Mouse (Mus musculus): ENCODE data around the gene Hltf. TPM values are rescaled to one million over a fixed set of nuclear protein-coding genes. Genes with fewer than 3 reads are reported as not detected.

Hltf gene
- polyA plus RNA-seq, 1 experiment from 2014 or later = 23.3 TPM

DNA sequence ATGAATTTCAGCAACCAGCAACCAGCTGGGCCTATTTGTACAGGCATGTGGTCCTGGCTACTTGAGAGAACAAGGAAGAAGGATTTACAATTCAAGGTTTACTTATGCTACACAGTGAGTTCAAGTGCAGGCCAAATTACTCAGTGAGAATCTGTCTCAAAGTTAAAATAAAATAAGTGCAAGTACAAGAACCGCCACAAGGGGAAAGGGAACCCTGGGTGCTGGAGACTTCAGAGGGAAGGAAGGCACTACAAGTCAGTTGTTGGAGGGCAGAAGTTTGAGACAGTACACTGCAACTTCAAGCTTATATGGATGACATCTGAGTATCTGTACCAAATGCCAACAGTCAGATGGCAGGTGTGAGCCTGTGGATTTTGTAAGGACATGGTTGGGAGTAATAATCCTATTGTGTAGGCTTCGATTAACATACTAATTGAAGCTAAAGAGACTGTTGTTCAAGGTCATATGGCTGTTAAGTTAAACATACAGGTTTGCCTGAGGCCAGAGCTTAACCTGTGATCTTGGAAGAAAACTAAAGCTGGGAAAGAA is 69.5 kb downstream of the Hltf start:
- H3K36me3 ChIP-seq (ENCODE audit: inconsistent target) = peaks cover 56% of the 10 kb centered on the region
- WGBS (ENCODE audit: missing documents) = 100% methylated on average over 2 of the region's 2 CpGs
- H3K27ac ChIP-seq = no peak overlapping the region
- H3K79me2 ChIP-seq (ENCODE audit: inconsistent target) = peaks cover 37% of the 10 kb centered on the region; the same call in 1 of the 2 replicates
- no peak overlapping the region for H3K4me3 ChIP-seq (ENCODE audit: inconsistent target)

DNA sequence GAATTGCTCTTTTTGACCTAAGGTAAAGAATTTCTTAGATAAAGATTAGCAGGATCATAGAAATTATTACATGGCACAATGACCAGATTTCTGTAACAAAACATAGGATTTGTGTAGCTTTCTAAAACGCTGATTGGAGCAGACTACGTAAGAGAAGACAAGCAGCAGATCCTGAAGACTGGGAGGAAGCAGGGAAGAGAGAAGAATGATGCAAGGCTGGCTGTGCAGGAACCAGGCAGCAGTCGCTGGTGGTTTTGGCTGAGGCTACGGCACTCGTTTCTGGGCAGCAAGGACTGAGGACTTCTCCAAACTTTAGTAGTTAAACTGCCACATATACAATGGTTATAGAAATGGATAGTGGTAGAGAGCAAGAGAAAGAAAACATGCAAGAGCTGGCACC is 71.9 kb downstream of the Hltf start:
- WGBS (ENCODE audit: missing documents) = 17% methylated on average over 5 of the region's 5 CpGs
- Histone ChIP-seq H3K36me3 (ENCODE audit: inconsistent target) (peaks cover 38% of the 10 kb centered on the region), H3K4me3 (ENCODE audit: inconsistent target) (no peak overlapping the region), H3K79me2 (ENCODE audit: inconsistent target) (peaks cover 46% of the 10 kb centered on the region; the same call in 1 of the 2 replicates), H3K27ac (peak overlapping the region; percentile 97)

DNA sequence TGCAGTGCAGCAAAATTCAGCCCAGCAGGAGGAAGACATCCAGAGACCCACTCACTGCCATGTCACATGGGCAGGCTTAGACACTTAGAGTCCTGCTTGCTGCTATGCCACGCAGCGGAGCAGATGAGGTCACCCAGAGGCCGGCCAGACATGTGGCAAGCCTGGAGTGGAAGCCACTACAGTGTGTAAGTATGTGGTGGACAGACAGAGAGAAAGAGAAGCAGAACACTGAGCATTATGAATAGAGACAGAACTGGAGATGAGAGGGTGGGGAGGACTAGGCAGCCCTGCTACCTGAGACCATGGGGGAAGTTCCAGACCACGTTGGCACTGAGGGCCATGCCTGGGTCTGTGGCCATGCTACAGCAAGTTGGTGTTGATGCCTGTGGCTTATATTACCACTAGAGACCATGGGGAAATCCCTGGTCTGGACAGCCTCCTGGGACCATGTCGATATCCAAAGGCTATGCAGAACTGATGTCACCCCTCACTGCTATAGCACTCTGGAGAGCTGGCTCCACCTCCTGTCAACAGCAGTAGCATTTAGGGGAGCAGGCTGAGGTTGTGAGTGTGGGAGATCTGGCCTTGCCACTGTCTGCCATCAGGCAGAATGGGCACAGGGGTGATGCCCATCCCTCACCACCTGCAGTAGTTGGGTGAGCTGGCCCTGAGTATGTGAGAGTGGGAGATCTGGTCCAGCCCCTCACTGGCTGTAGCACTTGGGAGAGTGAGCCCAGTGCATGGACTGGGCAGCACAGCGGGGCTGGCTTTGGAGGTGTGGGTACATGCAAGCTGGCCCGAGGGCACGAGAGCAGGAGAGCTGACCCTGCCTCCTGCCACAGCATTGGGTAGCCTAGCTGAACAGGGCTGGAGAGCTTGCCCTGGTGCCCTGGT is 73.1 kb downstream of the Hltf start:
- H3K36me3 ChIP-seq (ENCODE audit: inconsistent target) = peaks cover 27% of the 10 kb centered on the region
- H3K79me2 ChIP-seq (ENCODE audit: inconsistent target) = peaks cover 44% of the 10 kb centered on the region; the same call in 1 of the 2 replicates
- 27% methylated on average over 5 of the region's 8 CpGs for whole genome bisulfite sequencing (ENCODE audit: missing documents)
- H3K27ac ChIP-seq = peak overlapping the region; percentile 97
- no peak overlapping the region for H3K4me3 ChIP-seq (ENCODE audit: inconsistent target)

DNA sequence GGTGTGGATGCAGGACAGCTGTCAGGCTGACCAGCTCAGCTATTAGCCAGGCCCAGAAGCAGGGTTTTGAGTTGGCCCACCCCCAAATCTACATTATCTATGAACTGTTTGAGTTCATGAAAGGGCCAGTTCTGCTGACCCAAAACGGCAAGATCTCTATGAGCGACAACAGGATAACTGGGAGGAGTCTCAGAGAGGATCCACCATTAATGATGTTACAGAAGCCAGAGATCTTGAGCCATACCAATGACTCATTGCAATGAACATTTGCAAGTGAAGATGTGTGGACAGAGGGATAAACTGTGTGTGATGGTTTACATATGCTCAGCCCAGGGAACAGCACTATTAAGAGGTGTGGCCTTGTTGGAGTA is 73.7 kb downstream of the Hltf start:
- peaks cover 39% of the 10 kb centered on the region; the same call in 1 of the 2 replicates for H3K79me2 ChIP-seq (ENCODE audit: inconsistent target)
- H3K27ac ChIP-seq = peak overlapping the region; percentile 97
- H3K4me3 ChIP-seq (ENCODE audit: inconsistent target) = no peak overlapping the region
- WGBS (ENCODE audit: missing documents) = 83% methylated on average over 2 of the region's 2 CpGs
- H3K36me3 ChIP-seq (ENCODE audit: inconsistent target) = peaks cover 20% of the 10 kb centered on the region

DNA sequence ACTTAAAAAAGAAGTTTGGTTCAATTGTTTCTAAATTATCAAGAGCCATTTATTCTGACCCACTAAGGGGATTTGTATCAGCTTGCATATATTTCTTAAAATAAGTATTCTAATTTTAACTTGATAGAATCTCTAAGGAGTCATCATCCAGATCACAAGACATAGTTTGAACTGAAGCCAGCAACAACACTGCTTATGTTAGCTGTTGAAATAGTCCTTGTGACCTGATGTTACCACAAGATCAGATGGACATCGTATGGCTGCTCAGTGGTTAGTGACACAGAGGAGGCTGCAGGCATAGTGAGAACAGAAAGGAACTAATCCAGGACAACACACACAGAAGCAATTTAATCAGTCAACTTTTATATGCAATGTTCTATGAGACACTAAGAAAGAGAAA is 75.1 kb downstream of the Hltf start:
- Histone ChIP-seq H3K36me3 (ENCODE audit: inconsistent target) (peaks cover 24% of the 10 kb centered on the region), H3K79me2 (ENCODE audit: inconsistent target) (peaks cover 32% of the 10 kb centered on the region; the same call in 1 of the 2 replicates), H3K4me3 (ENCODE audit: inconsistent target) (no peak overlapping the region), H3K27ac (peak overlapping the region; percentile 97)
- 43% methylated on average over 1 of the region's 1 CpGs for WGBS (ENCODE audit: missing documents)

DNA sequence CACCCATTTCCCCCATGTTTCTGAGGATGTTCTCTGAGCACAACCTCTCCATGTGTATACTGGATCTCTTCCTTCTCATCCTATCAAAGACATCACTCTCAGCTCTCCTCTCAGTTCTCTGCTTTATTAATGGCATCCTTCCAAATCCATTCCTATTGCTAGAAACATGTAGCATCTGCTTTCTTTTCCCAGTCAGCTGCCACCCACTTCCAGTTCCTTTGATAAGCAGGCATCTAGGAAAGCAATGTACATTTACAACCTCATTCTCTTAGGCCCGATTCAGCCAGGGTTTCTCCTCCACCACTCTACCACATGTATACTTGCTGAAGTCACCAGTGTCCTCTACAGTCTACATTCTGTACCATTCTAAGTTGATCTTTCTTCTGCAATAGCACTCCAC is 76.1 kb downstream of the Hltf start:
- Histone ChIP-seq H3K36me3 (ENCODE audit: inconsistent target) (peaks cover 26% of the 10 kb centered on the region; the same call in 1 of the 2 replicates), H3K4me3 (ENCODE audit: inconsistent target) (no peak overlapping the region), H3K27ac (peak overlapping the region; percentile 97), H3K79me2 (ENCODE audit: inconsistent target) (peaks cover 30% of the 10 kb centered on the region; the same call in 1 of the 2 replicates)
- 83% methylated on average over 1 of the region's 1 CpGs for WGBS (ENCODE audit: missing documents)

DNA sequence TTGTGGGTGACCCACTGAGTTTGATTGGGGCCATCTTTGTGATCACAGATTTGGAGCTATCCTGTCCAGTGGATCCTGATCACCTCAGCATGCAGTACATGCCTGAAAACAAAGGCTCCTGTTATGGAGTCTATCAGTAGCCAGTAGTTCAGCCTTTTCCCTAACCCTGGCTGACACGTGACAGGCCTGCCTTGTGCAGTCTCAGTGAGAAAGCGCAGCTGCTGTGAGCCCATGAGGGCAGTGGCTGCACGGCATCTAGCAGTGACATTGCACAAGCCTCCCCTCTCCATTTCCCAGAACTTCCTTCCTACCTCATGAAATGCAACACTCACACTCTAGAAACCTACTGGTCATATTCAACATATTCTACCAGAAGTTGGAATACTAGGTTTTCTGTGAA is 76.9 kb downstream of the Hltf start:
- no peak overlapping the region for H3K4me3 ChIP-seq (ENCODE audit: inconsistent target)
- H3K79me2 ChIP-seq (ENCODE audit: inconsistent target) = peaks cover 29% of the 10 kb centered on the region; the same call in 1 of the 2 replicates
- WGBS (ENCODE audit: missing documents) = 12% methylated on average over 3 of the region's 3 CpGs
- H3K27ac ChIP-seq = peak overlapping the region; percentile 97
- peaks cover 32% of the 10 kb centered on the region for H3K36me3 ChIP-seq (ENCODE audit: inconsistent target)

DNA sequence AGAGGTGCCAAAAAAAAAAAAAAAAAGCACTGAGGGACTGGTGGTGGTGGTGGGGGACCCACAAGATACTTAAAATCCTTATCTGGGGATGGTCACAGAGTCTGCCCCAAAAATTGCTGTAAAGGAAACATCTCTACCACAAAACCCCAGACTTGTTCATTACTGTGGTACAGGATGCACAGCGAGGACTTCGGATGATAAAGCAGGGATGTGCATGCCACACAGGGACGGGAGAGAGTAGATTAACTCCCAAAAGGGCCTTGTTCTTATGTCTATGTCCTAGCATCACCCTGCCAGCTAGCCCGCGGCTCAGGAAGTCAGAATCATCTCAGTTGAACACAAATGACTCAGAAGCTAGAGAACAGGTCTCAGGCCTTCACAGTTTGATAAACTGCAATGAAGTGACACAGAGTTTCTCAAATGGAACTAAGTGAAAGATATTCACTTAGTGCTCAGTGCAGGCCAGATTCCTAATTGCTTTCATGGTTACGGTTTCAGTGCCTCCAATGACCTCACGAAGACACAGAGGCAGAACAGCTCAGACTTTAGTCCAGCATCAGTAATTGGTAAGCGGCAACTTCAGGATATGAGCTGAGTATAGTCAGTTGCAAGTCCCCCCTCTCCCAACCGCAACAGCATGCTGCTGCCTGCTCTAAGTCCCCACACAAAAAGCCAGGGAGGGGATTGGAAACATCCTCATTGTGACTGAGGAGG is 79.4 kb downstream of the Hltf start:
- 84% methylated on average over 8 of the region's 9 CpGs for whole genome bisulfite sequencing (ENCODE audit: missing documents)
- peaks cover 53% of the 10 kb centered on the region for H3K36me3 ChIP-seq (ENCODE audit: inconsistent target)
- H3K4me3 ChIP-seq (ENCODE audit: inconsistent target) = no peak overlapping the region
- peaks cover 53% of the 10 kb centered on the region; the same call in 1 of the 2 replicates for H3K79me2 ChIP-seq (ENCODE audit: inconsistent target)
- H3K27ac ChIP-seq = no peak overlapping the region; the same call in 1 of the 2 replicates

DNA sequence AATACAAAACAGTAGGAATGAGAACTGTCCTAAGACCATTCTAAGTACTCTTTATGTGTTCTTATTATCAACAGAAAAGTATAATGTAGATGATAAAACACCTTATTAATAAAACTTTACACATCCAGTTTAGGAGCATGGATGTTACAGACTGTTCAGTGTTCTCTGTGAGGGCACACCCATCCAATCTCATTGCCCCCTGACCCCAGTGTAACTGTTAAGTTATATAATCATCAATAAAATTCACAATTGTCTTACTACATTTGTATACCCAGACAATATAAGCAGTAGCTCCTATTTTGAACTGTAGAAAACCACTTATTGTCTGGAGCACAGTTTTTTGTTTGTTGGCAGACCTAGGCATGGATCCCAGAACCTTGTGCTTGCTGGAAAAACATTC is 83.6 kb downstream of the Hltf start:
- peaks cover 77% of the 10 kb centered on the region; the same call in 1 of the 2 replicates for H3K79me2 ChIP-seq (ENCODE audit: inconsistent target)
- H3K27ac ChIP-seq = no peak overlapping the region
- H3K4me3 ChIP-seq (ENCODE audit: inconsistent target) = no peak overlapping the region
- peaks cover 77% of the 10 kb centered on the region for H3K36me3 ChIP-seq (ENCODE audit: inconsistent target)

DNA sequence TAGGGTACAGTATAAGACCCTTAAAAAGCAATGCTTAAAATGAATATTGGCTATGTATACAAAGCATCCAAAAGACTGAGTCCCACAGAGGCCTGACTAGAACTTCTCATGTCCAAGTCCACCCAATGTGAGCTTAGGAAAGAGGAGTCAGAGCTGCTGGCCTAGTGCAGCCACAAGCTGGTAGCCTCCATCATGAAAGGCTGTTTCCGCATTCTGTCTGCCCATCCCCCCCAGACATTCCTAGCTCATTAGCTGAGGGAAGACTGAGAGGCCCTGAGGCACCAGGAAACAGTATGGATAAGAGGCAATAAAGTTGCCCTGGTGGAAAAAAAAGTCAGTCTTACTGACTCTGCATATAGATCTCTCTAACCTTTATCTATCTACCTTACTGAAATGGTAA is 84.1 kb downstream of the Hltf start:
- H3K4me3 ChIP-seq (ENCODE audit: inconsistent target) = no peak overlapping the region
- H3K27ac ChIP-seq = no peak overlapping the region
- H3K79me2 ChIP-seq (ENCODE audit: inconsistent target) = peaks cover 77% of the 10 kb centered on the region; the same call in 1 of the 2 replicates
- 100% methylated on average over 1 of the region's 1 CpGs for WGBS (ENCODE audit: missing documents)
- H3K36me3 ChIP-seq (ENCODE audit: inconsistent target) = peaks cover 73% of the 10 kb centered on the region

DNA sequence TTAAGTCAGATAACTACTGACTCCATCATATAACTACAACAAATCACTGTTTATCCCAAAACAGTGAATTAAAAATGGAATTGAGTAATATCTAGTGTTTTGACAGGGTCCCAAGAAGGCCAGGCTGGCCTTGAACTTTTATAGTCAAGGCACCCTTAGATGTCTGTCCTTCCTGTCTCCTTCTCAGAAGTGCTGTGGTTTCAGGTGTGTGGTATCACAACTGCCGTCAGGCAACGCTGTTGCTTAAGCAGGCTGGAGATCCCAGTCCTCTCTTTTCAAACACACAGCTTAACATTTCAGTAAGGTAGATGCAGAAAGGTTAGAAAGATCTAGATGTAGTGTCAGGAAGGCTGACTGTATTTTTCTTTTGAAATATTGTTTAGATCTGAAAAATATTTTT is 84.5 kb downstream of the Hltf start:
- H3K36me3 ChIP-seq (ENCODE audit: inconsistent target) = peaks cover 69% of the 10 kb centered on the region
- no peak overlapping the region for H3K4me3 ChIP-seq (ENCODE audit: inconsistent target)
- WGBS (ENCODE audit: missing documents) = 78% methylated on average over 2 of the region's 2 CpGs
- no peak overlapping the region for H3K27ac ChIP-seq
- peaks cover 77% of the 10 kb centered on the region; the same call in 1 of the 2 replicates for H3K79me2 ChIP-seq (ENCODE audit: inconsistent target)

DNA sequence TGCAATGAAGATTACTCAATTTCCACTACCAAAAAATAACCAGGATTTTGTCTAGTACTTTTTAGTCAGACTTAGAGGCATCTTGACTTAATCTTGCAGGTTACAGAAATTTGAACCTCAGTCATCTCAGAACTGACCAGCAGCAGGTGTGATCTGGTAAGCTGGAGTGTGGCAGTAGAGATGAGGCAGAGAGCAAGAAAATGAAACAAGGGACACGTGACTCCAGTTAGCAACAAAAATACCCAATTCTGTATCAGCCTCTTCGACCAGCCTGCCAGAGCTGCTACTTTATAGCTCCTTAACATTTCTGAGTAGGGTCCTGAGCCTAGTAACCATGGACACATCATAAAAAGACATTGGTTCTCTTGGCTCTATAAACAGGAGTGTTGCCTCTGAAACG is 85.0 kb downstream of the Hltf start:
- Histone ChIP-seq H3K27ac (no peak overlapping the region), H3K4me3 (ENCODE audit: inconsistent target) (no peak overlapping the region), H3K79me2 (ENCODE audit: inconsistent target) (peaks cover 77% of the 10 kb centered on the region; the same call in 1 of the 2 replicates), H3K36me3 (ENCODE audit: inconsistent target) (peaks cover 64% of the 10 kb centered on the region)
- 90% methylated on average over 3 of the region's 3 CpGs for WGBS (ENCODE audit: missing documents)

DNA sequence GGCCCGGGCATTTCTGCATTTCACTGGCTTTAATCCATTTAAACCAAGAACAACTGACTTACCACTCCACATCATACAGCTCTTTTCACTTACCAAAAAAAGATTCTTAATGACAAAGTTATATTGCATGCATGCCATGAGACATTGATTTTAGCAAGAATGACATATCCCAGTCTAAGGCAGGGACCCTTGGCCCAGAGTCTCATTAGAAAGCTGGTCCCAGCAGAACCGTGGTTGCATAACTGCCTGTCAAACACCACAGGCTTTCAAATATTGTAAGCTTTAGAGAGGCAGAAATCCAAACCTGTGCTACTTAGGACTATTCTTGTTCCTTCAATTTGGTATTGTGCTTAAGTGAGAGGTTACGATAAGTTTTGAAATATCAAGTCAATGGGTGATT is 86.1 kb downstream of the Hltf start:
- H3K36me3 ChIP-seq (ENCODE audit: inconsistent target) = peaks cover 53% of the 10 kb centered on the region
- no peak overlapping the region for H3K27ac ChIP-seq
- WGBS (ENCODE audit: missing documents) = 81% methylated on average over 3 of the region's 3 CpGs
- H3K79me2 ChIP-seq (ENCODE audit: inconsistent target) = peaks cover 74% of the 10 kb centered on the region
- no peak overlapping the region for H3K4me3 ChIP-seq (ENCODE audit: inconsistent target)

DNA sequence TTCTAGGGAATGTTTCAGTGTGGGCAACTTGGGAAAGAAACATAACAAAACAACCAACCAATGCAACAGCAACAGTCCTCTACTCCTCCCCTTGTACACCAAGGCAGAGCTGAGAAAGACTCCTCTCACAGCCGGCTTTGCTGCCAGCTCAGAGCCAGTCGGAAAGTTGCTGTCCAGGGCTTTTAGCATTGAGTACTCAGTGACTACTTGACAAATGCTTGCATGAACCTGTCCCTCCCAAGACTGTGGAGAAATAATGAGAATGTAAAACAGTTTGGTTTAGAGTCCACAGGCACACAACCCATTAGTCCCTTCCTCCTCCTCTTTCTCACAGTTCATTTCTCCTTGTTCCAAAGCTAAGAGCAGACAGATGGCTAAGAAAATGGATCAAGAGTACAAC is 86.8 kb downstream of the Hltf start:
- H3K27ac ChIP-seq = no peak overlapping the region
- H3K4me3 ChIP-seq (ENCODE audit: inconsistent target) = no peak overlapping the region
- WGBS (ENCODE audit: missing documents) = 94% methylated on average over 2 of the region's 2 CpGs
- H3K79me2 ChIP-seq (ENCODE audit: inconsistent target) = peaks cover 78% of the 10 kb centered on the region
- H3K36me3 ChIP-seq (ENCODE audit: inconsistent target) = peaks cover 52% of the 10 kb centered on the region

Measured in macrophage (primary cell).